Mouse (Mus musculus) heart, postnatal 4 days (tissue): ENCODE results near the gene S1pr3. TPM values are rescaled to one million over a fixed set of nuclear protein-coding genes. Genes with fewer than 3 reads are reported as not detected.

ENCODE experiments used
- DNase-seq: peaks from one replicate; pipeline ENCODE4 v3.0.0; 2021
- total RNA-seq, 2 experiments: library from RNA; stranded (reverse); gene quantifications; 2 replicates each; pipeline ENCODE4 v1.2.3; 2021

S1pr3 gene
- total RNA-seq, 2 experiments from 2014 or later, result 22.9 to 23.2 TPM

GRCm38 (mm10) chr13:51456190-51456878 is 47.9 kb downstream of the S1pr3 start:
- no peak for DNase-seq

- no peak for DNase-seq
These were observed 55.9 kb downstream of the S1pr3 start for GRCm38 (mm10) chr13:51464294-51464693.

GRCm38 (mm10) chr13:51466117-51466841 is 57.8 kb downstream of the S1pr3 start:
- no peak for DNase-seq

- no peak for DNase-seq
These were observed 60.3 kb downstream of the S1pr3 start for GRCm38 (mm10) chr13:51468697-51469250.

Other genes starting within 250 kb of the S1pr3 start
- gene Nxnl2, start 237.6 kb upstream of the S1pr3 start, total RNA-seq, result 1 to 10 TPM; 1.6 to 1.7 TPM
- gene Shc3, start 160.8 kb downstream of the S1pr3 start, total RNA-seq, result 1 to 10 TPM; 3.9 to 4.0 TPM
- gene Cks2, start 236.6 kb downstream of the S1pr3 start, total RNA-seq, result 10 to 100 TPM; 76.8 to 86.6 TPM
- 10 to 100 TPM; 22.3 to 23.0 TPM for gene Secisbp2, start 243.1 kb downstream of the S1pr3 start, total RNA-seq